Mouse (Mus musculus) frontal cortex, postnatal 10 days (tissue): ENCODE measurements around the gene Polr2l.

Source experiments
- DNase-seq, 2 experiments: peaks; one replicate each; pipeline ENCODE4 v3.0.0; 2022; ENCODE audit warnings: low spot score in 2 of 2, mixed read lengths in 1 of 2

The Polr2l gene

GRCm38 (mm10) chr7:141484186-141485120 lies 9.5 kb upstream of the Polr2l start:
- no peak for DNase-seq

DNA sequence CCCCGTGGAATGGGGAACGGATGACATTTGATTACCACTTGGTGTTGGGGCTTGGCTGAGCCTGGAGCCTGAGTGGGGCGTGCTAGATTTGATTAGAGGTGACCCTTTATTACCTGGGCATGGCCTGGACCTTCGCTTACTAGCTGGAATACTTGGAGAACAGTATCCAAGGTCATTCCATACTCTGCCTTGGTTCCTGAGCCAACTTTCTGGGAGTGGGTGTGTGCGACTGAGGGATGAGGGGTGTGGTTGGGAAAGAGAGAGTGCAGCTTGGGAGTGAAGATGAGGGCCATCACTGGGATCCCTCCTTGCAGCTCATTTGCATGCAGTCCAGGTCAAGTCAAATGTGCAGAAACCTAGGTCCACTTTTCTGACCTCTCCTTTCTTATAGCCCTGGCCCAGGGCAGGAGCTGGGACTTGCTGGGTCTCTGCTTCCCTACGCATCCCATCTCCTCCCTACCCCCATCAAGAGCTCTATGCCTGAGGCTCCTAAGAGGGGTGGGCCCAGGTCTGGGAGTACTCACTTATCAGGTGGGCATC lies 8.3 kb upstream of the Polr2l start:
- DNase-seq: no peak

DNA sequence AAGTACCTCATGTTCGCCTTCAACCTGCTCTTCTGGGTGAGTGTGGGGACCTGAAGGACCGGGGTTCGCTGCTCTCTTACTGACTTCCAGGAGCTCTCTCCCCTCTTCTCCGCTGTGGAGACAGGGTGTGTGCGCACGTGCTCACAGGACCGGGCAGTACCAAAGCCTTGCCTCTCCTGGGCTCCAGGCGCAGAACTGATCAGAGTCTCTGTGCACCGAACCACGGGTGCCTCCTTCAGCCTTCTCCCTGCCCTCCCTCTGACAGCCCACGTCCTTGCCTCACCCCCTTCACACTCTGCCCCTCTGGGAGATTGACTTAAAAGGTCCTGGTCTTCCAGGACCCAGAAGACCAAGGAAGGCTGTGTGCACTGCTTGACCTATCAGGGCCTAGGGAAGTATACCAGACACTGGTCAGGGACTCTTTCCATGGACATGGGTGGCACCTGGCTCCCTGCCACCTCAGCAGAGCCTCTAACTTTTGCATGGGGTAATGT lies 7.6 kb upstream of the Polr2l start:
- DNase-seq: no peak

DNA sequence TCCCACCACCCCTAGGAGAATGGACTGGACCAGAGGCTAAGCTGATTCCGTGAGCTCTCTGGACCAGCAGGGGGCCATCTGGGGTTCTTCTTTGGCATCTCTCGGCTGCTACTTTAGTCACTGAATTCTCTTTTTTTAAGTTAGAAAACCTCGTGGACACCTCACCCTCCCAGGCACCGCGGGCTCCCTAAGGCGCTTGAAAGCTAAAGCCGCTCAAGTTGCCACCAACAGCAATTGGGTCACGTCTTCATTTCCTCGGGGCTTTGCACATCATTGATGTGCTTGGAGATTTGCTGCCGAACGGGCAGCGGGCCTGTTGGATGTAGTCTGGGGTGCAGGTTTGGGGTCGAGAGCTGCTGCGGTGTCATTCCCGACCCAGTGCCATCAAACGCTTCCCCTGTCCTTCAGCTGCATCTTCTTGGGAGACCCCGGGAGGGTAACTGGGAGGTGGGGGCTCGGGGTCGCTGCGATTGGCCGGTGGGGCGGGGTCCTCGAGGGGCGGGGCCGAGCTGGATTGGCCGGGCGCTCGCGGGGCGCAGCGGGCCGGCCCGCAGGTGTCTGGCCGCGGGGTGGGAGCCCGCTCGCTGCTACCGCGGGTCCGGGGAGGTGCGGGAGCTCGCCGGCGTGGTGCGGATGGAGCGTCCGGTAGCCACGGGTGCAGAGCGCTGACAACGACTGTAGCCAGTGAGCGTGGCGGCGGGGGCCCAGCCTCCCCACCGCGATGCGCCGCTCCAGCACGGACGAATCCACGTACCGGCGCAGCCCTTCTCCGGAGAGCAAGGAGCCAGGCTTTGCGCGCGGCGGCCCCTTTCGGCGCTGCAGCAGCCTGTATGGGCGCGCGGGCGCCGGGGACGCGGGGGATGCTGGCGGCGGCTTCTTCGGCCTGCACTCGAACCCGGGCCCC lies 6.8 kb upstream of the Polr2l start:
- no peak for DNase-seq

GRCm38 (mm10) chr7:141480842-141481497 lies 6.0 kb upstream of the Polr2l start:
- DNase-seq: peak in 1 of 2 experiments; percentile 67

GRCm38 (mm10) chr7:141478270-141478748 lies 3.4 kb upstream of the Polr2l start:
- no peak for DNase-seq

- no peak for DNase-seq
Measured at GRCm38 (mm10) chr7:141477578-141478269, 2.8 kb upstream of the Polr2l start.

- no peak for DNase-seq
Measured at GRCm38 (mm10) chr7:141476981-141477370, 2.0 kb upstream of the Polr2l start.

GRCm38 (mm10) chr7:141476226-141476980 lies 1.5 kb upstream of the Polr2l start:
- peak; percentile 59 to 74 for DNase-seq

- DNase-seq: no peak
Measured at GRCm38 (mm10) chr7:141475805-141476158, 850 bp upstream of the Polr2l start.

DNA sequence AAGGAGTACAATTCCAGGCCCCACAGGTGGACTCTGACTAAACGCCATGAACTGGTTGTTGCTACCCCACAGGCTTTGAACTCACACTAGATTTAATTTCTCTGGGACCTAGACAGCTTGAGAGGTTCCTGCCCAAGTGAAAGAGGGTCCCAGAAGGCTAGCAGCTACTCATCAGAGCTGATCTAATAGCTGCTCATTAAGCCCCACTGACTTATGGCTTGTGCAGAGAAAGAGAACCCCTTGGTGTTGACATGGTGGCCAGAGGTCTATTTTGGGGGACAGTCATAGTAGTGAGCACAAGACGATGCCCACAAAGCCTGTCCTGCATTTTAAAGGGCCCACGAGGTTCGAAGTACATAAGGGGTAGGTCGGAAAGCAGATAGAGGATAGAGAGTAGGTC lies 772 bp downstream of the Polr2l start:
- no peak for DNase-seq

- DNase-seq: no peak
Measured at GRCm38 (mm10) chr7:141472763-141473162, 2.2 kb downstream of the Polr2l start.

DNA sequence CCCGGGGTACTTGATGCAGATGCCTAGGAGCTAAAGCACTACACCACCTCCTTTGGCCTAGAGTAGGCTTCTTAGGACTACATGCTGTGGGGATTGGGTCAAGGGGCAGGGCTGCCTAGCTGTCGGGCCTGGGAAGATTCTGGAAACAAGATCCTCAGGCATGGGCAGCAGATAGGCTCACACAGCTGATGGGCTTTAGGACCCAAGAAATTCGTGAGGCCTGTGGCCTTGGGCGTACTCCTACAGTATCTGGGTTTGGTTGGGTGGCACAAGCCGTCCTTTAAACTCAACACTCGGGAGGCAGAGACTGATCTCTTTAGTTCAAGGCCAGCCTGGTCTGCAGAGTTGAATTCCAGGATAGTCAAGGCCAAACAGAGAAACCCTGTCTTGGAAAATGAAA lies 2.7 kb downstream of the Polr2l start:
- no peak for DNase-seq

- no peak for DNase-seq
Measured at GRCm38 (mm10) chr7:141471236-141471635, 3.7 kb downstream of the Polr2l start.

DNA sequence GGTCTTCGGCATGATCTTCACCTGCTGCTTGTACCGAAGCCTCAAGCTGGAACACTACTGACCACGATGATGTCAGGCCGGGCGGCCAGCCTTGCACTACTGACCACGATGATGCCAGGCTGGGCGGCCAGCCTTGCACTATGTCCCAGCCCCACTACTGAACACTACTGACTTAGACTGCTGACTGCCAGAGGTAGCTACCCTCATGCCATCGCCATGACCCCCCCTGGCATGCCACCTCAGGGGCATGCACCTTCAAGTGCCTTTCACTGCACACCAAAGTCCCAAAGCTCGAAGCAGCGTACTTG lies 4.3 kb downstream of the Polr2l start:
- DNase-seq: no peak

DNA sequence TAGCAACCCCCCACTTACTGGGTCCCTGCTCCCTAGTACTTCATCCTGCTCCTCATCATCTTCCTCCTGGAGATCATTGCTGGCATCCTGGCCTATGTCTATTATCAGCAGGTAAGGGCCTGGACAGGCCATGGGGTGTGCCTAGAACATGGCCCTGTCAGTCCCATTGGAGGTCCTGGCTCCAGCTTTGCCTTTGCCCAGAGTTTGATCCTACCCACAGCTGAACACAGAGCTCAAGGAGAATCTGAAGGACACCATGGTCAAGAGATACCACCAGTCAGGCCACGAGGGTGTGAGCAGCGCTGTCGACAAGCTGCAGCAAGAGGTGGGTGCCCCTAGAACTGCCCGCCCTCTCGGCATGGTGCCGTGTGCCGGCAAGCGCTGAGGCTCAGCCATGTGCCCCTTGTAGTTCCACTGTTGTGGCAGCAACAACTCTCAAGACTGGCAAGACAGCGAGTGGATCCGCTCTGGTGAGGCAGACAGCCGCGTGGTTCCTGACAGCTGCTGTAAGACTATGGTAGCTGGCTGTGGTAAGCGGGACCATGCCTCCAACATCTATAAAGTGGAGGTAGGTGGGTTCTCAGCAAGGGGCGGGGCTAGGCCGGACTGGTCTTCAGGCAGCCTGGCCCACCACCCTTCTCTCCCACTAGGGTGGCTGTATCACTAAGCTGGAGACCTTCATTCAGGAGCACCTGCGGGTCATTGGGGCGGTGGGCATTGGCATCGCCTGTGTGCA lies 4.9 kb downstream of the Polr2l start:
- no peak for DNase-seq

DNA sequence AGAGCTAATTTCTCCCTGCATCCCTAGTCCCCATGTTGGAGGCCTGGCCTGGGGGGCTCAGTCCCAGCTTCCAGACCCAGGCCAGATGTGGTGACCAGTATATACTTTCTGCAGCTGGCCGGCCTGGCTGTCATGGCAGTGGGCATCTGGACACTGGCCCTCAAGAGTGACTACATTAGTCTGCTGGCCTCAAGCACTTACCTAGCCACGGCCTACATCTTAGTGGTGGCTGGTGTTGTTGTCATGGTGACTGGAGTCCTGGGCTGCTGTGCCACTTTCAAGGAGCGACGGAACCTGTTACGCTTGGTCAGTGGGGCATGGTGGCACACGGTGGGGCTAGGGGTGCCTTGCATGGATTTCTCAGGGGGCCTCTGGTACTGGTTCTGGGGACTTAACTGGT lies 5.6 kb downstream of the Polr2l start:
- DNase-seq: no peak

DNA sequence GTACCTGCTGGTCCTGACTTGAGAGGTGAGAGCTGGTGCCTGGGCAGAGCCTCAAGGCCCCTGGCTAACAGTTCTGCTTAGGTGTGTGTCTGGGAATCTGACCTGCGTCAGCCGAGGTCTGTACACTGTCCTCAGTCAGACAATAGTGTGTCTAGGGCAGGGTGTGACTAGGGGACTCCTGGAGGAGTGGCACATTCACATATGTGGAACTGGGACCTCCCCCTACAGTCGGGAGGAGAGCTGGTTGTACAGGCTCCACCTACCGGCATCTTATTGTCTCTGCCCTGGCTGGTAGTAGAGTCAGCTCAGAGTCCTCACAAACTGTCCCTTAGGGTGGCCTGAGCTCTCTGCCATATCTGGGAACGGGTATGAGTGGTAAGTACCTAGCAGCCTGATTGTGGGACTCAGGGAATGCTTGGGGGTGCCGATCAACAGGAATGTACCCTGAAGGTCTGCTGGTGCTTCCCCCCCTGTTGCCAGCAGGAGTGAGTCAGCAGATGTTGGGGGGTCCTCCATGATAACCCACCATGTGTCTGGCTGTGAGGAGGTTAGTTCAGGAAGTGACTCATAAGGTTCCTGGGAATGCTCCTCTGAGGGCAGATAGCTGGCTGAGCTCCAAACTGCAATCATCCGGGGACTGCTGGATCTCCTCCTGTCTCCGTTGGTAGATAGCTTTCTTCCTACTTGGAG lies 6.3 kb downstream of the Polr2l start:
- peak in 1 of 2 experiments; percentile 64 for DNase-seq

DNA sequence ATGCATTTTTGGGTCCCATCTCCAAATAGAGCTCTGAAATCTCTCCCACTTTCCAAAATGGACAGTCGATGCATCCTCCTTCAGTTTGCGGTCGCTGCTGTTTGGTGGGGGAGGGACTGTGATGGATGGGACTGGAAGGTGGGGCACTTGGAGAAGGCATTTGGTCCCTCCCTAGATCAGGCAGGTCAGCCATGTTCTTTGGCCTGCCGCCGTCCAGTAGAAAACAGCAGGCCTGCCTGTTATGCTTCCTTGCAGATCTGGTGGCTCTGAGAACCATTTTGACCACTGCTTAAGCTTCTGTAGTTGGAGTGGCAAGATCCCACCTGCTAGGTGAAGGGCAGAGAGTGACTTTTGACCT lies 6.8 kb downstream of the Polr2l start:
- DNase-seq: no peak
